Comparison of ENCODE assay signal across 8 mouse cellular contexts in genomic region chr6:125166861-125167650, GRCm38 (mm10). TPM values are rescaled to one million over a fixed set of nuclear protein-coding genes. Genes with fewer than 3 reads are reported as not detected.
A peak's percentile ranks its signal among the peaks of the same experiment; 100 is the strongest.
DNase-seq lines count a peak whose midpoint lies in the region; ATAC-seq and TF ChIP-seq lines count a peak whose summit lies in the region.

No protein-coding gene starts in this region.

- peak; percentile 37; the same call in 1 of the 2 replicates for ATAC-seq in heart, embryonic 11.5 days (replicated peaks; ENCODE audit: insufficient number of reproducible peaks, low FRiP score, low TSS enrichment)
- no peak for ATAC-seq in midbrain, embryonic 13.5 days
- no peak for ATAC-seq in erythroid progenitor cell, adult 5-6 weeks (replicated peaks; ENCODE audit: low FRiP score, poor library complexity, severe bottlenecking)

- peaks cover 70% of the 10 kb centered on the region for H3K36me3 ChIP-seq in ES-E14 (ENCODE audit: control insufficient read depth, insufficient read depth, low read length, poor library complexity, severe bottlenecking)
- peaks cover 88% of the 10 kb centered on the region for H3K36me3 ChIP-seq in embryonic facial prominence, embryonic 10.5 days (replicated peaks)
- H3K36me3 ChIP-seq in heart, embryonic 11.5 days (ENCODE audit: control insufficient read depth, insufficient read depth, low read length) = peaks cover 43% of the 10 kb centered on the region
- H3K36me3 ChIP-seq in midbrain, embryonic 13.5 days = peaks cover 66% of the 10 kb centered on the region

- intact Hi-C loops in left cerebral cortex, adult 2 months (cut with DNase I) = loop anchor here (2.0 to 5.0 kb wide), 2 partner anchors 24 to 70 kb away; partner anchors contain the start of genes Chd4, Mrpl51 and Ncapd2

- peaks cover 7 to 19% of the 10 kb centered on the region in 2 experiments; a peak in 2 of 4 replicates for H3K4me1 ChIP-seq in ES-E14 (ENCODE audit: control insufficient read depth in 2 of 2, insufficient read depth in 2 of 2, low read length in 2 of 2, poor library complexity in 1 of 2)
- peaks cover 45% of the 10 kb centered on the region for H3K4me1 ChIP-seq in embryonic facial prominence, embryonic 10.5 days
- peaks cover 20% of the 10 kb centered on the region for H3K4me1 ChIP-seq in heart, embryonic 11.5 days (ENCODE audit: control insufficient read depth, insufficient read depth, low read length)
- H3K4me1 ChIP-seq in midbrain, embryonic 13.5 days (replicated peaks) = peaks cover 41% of the 10 kb centered on the region

- peak overlapping the region; percentile 92 for H3K9ac ChIP-seq in ES-E14 (ENCODE audit: insufficient read depth, low read depth, low read length, poor library complexity, severe bottlenecking)
- peak overlapping the region; percentile 100 for H3K9ac ChIP-seq in heart, embryonic 11.5 days (ENCODE audit: low read depth, low read length)
- peak overlapping the region; percentile 98 for H3K9ac ChIP-seq in midbrain, embryonic 13.5 days (replicated peaks)

- in situ Hi-C loops in ES-E14 (cut with MboI; ENCODE audit: low sequenced_read_pairs in 2 of 2, unreplicated experiment in 2 of 2) = no loop called here

- DNase-seq in adrenal gland, adult (ENCODE audit: inconsistent age in 2 of 2, low spot score in 1 of 2) = peak; percentile 69 to 74
- no peak for DNase-seq in adrenal gland, adult 18-20 months (ENCODE audit: low spot score in 2 of 2)
- no peak for DNase-seq in ES-E14 (ENCODE audit: low read depth, low spot score)
- peak; percentile 58 for DNase-seq in embryonic facial prominence, embryonic 10.5 days (ENCODE audit: low spot score)
- DNase-seq in left cerebral cortex, adult 2 months (ENCODE audit: extremely low spot score in 1 of 2, low spot score in 2 of 2) = peak; percentile 43 to 54

- H3K4me2 ChIP-seq in heart, embryonic 11.5 days = peak overlapping the region; percentile 94
- peak overlapping the region; percentile 96 for H3K4me2 ChIP-seq in midbrain, embryonic 13.5 days (replicated peaks)

- H3K27ac ChIP-seq in ES-E14 (ENCODE audit: insufficient read depth, low read depth, low read length, poor library complexity, severe bottlenecking) = peak overlapping the region; percentile 78
- peak overlapping the region; percentile 99 for H3K27ac ChIP-seq in embryonic facial prominence, embryonic 10.5 days (replicated peaks)
- peak overlapping the region; percentile 98 for H3K27ac ChIP-seq in heart, embryonic 11.5 days (ENCODE audit: low read depth, low read length)
- H3K27ac ChIP-seq in left cerebral cortex, adult 2 months = peak overlapping the region; percentile 99
- H3K27ac ChIP-seq in midbrain, embryonic 13.5 days = peak overlapping the region; percentile 94

- TF ChIP-seq CTCF in left cerebral cortex, adult 2 months (IDR thresholded peaks at IDR 0.05) = no peak

- H3K27me3 ChIP-seq in embryonic facial prominence, embryonic 10.5 days (replicated peaks; ENCODE audit: low read depth, poor library complexity, severe bottlenecking) = no peaks in the 10 kb centered on the region
- no peaks in the 10 kb centered on the region for H3K27me3 ChIP-seq in heart, embryonic 11.5 days (ENCODE audit: control insufficient read depth, insufficient read depth, low read length)
- no peaks in the 10 kb centered on the region for H3K27me3 ChIP-seq in midbrain, embryonic 13.5 days

- H3K4me3 ChIP-seq in ES-E14 (ENCODE audit: insufficient read depth in 1 of 2, low read depth in 1 of 2, low read length in 2 of 2, poor library complexity in 1 of 2, severe bottlenecking in 1 of 2) = peak overlapping the region; percentile 87 to 99
- peak overlapping the region; percentile 93 for H3K4me3 ChIP-seq in embryonic facial prominence, embryonic 10.5 days
- peak overlapping the region; percentile 95 for H3K4me3 ChIP-seq in heart, embryonic 11.5 days (ENCODE audit: low read depth, low read length)
- peak overlapping the region; percentile 73 for H3K4me3 ChIP-seq in left cerebral cortex, adult 2 months
- H3K4me3 ChIP-seq in midbrain, embryonic 13.5 days (replicated peaks) = peak overlapping the region; percentile 98

- no peaks in the 10 kb centered on the region for H3K9me3 ChIP-seq in ES-E14 (ENCODE audit: control insufficient read depth, insufficient read depth, low read depth, low read length)
- no peaks in the 10 kb centered on the region for H3K9me3 ChIP-seq in embryonic facial prominence, embryonic 10.5 days
- H3K9me3 ChIP-seq in heart, embryonic 11.5 days (replicated peaks; ENCODE audit: control insufficient read depth, low read length) = no peaks in the 10 kb centered on the region
- H3K9me3 ChIP-seq in midbrain, embryonic 13.5 days = no peaks in the 10 kb centered on the region

- WGBS in embryonic facial prominence, embryonic 10.5 days = 20% methylated on average over 10 of the region's 10 CpGs
- WGBS in heart, embryonic 11.5 days (ENCODE audit: insufficient replicate concordance) = 14% methylated on average over 8 of the region's 10 CpGs
- WGBS in midbrain, embryonic 13.5 days = 12% methylated on average over 10 of the region's 10 CpGs

TF ChIP-seq in ES-E14, 5 proteins besides CTCF, POLR2A, EP300 and RAD21:
- TF ChIP-seq MAFK (IDR thresholded peaks at IDR 0.05; ENCODE audit: insufficient read depth, low read depth, low read length) (peak; percentile 91), CHD2 (IDR thresholded peaks at IDR 0.05; ENCODE audit: low read depth, low read length) (no peak)

RNA-seq across cellular contexts. Expression of gene Gapdh, which starts 0.8 kb away (rescaled TPM):
- 1,000 to 10,000 TPM; 2,223 to 4,104 TPM for total RNA-seq in adrenal gland, adult 18-20 months (2021)
- 2,407 and 2,462 TPM in 2 replicates for total RNA-seq in ES-E14 (2012; rRNA removed)
- polyA plus RNA-seq in embryonic facial prominence, embryonic 10.5 days (2016; fragmentation: Nextera tagmentation; extraction: Ambion mirVana) = 2,731 and 2,955 TPM in 2 replicates
- 4,443 and 4,472 TPM in 2 replicates for polyA plus RNA-seq in heart, embryonic 11.5 days (2014; fragmentation: Nextera tagmentation; extraction: Ambion mirVana)
- 1,000 to 10,000 TPM; 2,312 to 2,314 TPM for total RNA-seq in left cerebral cortex, adult 2 months (2021)
- 1,484 and 1,546 TPM in 2 replicates for polyA plus RNA-seq in midbrain, embryonic 13.5 days (2015; fragmentation: Nextera tagmentation; extraction: Ambion mirVana)
- 683 and 752 TPM in 2 replicates for total RNA-seq in erythroid progenitor cell, adult 5-6 weeks (2015; ENCODE audit: low replicate concordance)
- total RNA-seq in erythroid progenitor cell, adult 5-6 weeks (2017; ENCODE audit: low replicate concordance) = 153 and 228 TPM in 2 replicates

RNA-seq across cellular contexts. Expression of gene Iffo1, which starts 22.0 kb away (rescaled TPM):
- 10 to 100 TPM; 19.4 to 20.4 TPM for total RNA-seq in adrenal gland, adult 18-20 months (2021)
- 15.1 and 16.5 TPM in 2 replicates for total RNA-seq in ES-E14 (2012; rRNA removed)
- 11.0 and 11.1 TPM in 2 replicates for polyA plus RNA-seq in embryonic facial prominence, embryonic 10.5 days (2016; fragmentation: Nextera tagmentation; extraction: Ambion mirVana)
- polyA plus RNA-seq in heart, embryonic 11.5 days (2014; fragmentation: Nextera tagmentation; extraction: Ambion mirVana) = 6.7 and 11.0 TPM in 2 replicates
- 10 to 100 TPM; 64.6 to 67.1 TPM for total RNA-seq in left cerebral cortex, adult 2 months (2021)
- 14.9 and 19.3 TPM in 2 replicates for polyA plus RNA-seq in midbrain, embryonic 13.5 days (2015; fragmentation: Nextera tagmentation; extraction: Ambion mirVana)
- 5.9 and 11.5 TPM in 2 replicates for total RNA-seq in erythroid progenitor cell, adult 5-6 weeks (2015; ENCODE audit: low replicate concordance)
- 9.7 and 15.7 TPM in 2 replicates for total RNA-seq in erythroid progenitor cell, adult 5-6 weeks (2017; ENCODE audit: low replicate concordance)

RNA-seq across cellular contexts. Expression of gene Ncapd2, which starts 24.4 kb away (rescaled TPM):
- total RNA-seq in adrenal gland, adult 18-20 months (2021) = 10 to 100 TPM; 15.3 to 17.1 TPM
- total RNA-seq in ES-E14 (2012; rRNA removed) = 159 and 187 TPM in 2 replicates
- 261 and 263 TPM in 2 replicates for polyA plus RNA-seq in embryonic facial prominence, embryonic 10.5 days (2016; fragmentation: Nextera tagmentation; extraction: Ambion mirVana)
- 82.3 and 84.0 TPM in 2 replicates for polyA plus RNA-seq in heart, embryonic 11.5 days (2014; fragmentation: Nextera tagmentation; extraction: Ambion mirVana)
- 10 to 100 TPM; 22.6 to 23.4 TPM for total RNA-seq in left cerebral cortex, adult 2 months (2021)
- polyA plus RNA-seq in midbrain, embryonic 13.5 days (2015; fragmentation: Nextera tagmentation; extraction: Ambion mirVana) = 101 and 103 TPM in 2 replicates
- 953 and 1,019 TPM in 2 replicates for total RNA-seq in erythroid progenitor cell, adult 5-6 weeks (2015; ENCODE audit: low replicate concordance)
- total RNA-seq in erythroid progenitor cell, adult 5-6 weeks (2017; ENCODE audit: low replicate concordance) = 924 and 1,011 TPM in 2 replicates

RNA-seq across cellular contexts. Expression of gene Mrpl51, which starts 24.5 kb away (rescaled TPM):
- 100 to 1,000 TPM; 161 to 206 TPM for total RNA-seq in adrenal gland, adult 18-20 months (2021)
- total RNA-seq in ES-E14 (2012; rRNA removed) = 155 and 184 TPM in 2 replicates
- 207 and 214 TPM in 2 replicates for polyA plus RNA-seq in embryonic facial prominence, embryonic 10.5 days (2016; fragmentation: Nextera tagmentation; extraction: Ambion mirVana)
- polyA plus RNA-seq in heart, embryonic 11.5 days (2014; fragmentation: Nextera tagmentation; extraction: Ambion mirVana) = 226 and 234 TPM in 2 replicates
- 10 to 100 TPM; 69.1 to 74.5 TPM for total RNA-seq in left cerebral cortex, adult 2 months (2021)
- 163 and 165 TPM in 2 replicates for polyA plus RNA-seq in midbrain, embryonic 13.5 days (2015; fragmentation: Nextera tagmentation; extraction: Ambion mirVana)
- 63.3 and 85.8 TPM in 2 replicates for total RNA-seq in erythroid progenitor cell, adult 5-6 weeks (2015; ENCODE audit: low replicate concordance)
- 64.1 and 65.3 TPM in 2 replicates for total RNA-seq in erythroid progenitor cell, adult 5-6 weeks (2017; ENCODE audit: low replicate concordance)

RNA-seq across cellular contexts. Expression of gene Nop2, which starts 35.3 kb away (rescaled TPM):
- 10 to 100 TPM; 51.6 to 61.3 TPM for total RNA-seq in adrenal gland, adult 18-20 months (2021)
- total RNA-seq in ES-E14 (2012; rRNA removed) = 159 and 174 TPM in 2 replicates
- 94.1 and 99.4 TPM in 2 replicates for polyA plus RNA-seq in embryonic facial prominence, embryonic 10.5 days (2016; fragmentation: Nextera tagmentation; extraction: Ambion mirVana)
- polyA plus RNA-seq in heart, embryonic 11.5 days (2014; fragmentation: Nextera tagmentation; extraction: Ambion mirVana) = 50.7 and 52.9 TPM in 2 replicates
- 10 to 100 TPM; 28.1 to 32.1 TPM for total RNA-seq in left cerebral cortex, adult 2 months (2021)
- 43.2 and 45.9 TPM in 2 replicates for polyA plus RNA-seq in midbrain, embryonic 13.5 days (2015; fragmentation: Nextera tagmentation; extraction: Ambion mirVana)
- total RNA-seq in erythroid progenitor cell, adult 5-6 weeks (2015; ENCODE audit: low replicate concordance) = 6.7 and 17.3 TPM in 2 replicates
- total RNA-seq in erythroid progenitor cell, adult 5-6 weeks (2017; ENCODE audit: low replicate concordance) = 5.7 and 8.9 TPM in 2 replicates

Comparison
In these comparisons a context has a peak if more than half of its experiments do, and no peak if none do; other contexts are left out.
1. DNase-seq: peak in adrenal gland, adult (2 of 2), embryonic facial prominence, embryonic 10.5 days (single experiment) and left cerebral cortex, adult 2 months (2 of 2); none in adrenal gland, adult 18-20 months (0 of 2) and ES-E14 (single experiment).
2. Peak in every context shown above with its lines, with median percentiles within 50 percentile points of each other: H3K27ac ChIP-seq, H3K4me3 ChIP-seq and H3K9ac ChIP-seq.